Mouse (Mus musculus) naive thymus-derived CD4-positive, alpha-beta T cell, adult 2 months (primary cell): Measurements from ENCODE around the gene Kdm2b.

Source experiments
- DNase-seq: peaks from one replicate; pipeline ENCODE4 v3.0.0-alpha.2; 2011; ENCODE audit warnings: low read depth

Gene Kdm2b

GRCm38 (mm10) chr5:122832996-122833395 is 156.6 kb downstream of the Kdm2b start:
- no peak for DNase-seq

DNA sequence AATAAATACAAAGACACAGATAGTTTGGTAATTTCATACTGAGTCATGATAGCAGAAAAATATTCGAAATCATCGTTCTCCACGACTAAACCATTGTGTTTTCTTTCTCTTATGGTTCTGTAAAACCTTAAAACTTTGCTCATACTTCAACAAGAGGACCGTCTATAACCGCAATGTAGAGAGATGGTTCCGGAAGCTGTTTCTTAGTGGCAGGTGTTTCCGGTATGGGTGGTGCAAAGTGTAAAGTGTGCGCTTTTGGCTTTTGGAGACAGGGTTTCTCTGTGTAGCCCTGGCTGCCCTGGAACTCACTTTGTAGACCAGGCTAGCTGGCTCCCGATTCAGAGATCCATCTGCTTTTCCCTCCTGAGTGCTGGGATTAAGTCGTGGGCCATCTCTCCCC is 157.1 kb downstream of the Kdm2b start:
- DNase-seq, result peak; percentile 59

GRCm38 (mm10) chr5:122825099-122825498 is 164.5 kb downstream of the Kdm2b start:
- DNase-seq, result no peak

DNA sequence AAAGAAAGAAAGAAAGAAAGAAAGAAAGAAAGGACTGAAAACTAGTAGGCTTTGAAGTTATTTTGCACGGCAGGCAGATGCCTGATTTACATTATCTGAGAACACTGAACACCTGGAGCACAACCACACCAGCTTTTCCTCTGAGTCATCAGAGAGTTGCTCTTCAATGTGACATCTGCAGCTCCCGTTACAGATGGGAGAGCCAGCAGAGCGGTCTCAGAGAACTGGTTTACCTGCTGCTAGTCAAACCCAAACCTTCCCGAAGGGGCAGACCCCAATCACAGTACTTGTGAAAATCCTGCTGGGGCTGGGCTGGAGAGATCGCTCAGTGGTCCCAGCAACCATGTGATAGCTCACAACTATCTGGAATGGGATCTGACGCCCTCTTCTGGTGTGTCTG is 165.2 kb downstream of the Kdm2b start:
- DNase-seq, result no peak

- DNase-seq, result no peak
These were observed 165.6 kb downstream of the Kdm2b start for GRCm38 (mm10) chr5:122823976-122824375.

- DNase-seq, result no peak
These were observed 167.2 kb downstream of the Kdm2b start for GRCm38 (mm10) chr5:122822441-122822840.

DNA sequence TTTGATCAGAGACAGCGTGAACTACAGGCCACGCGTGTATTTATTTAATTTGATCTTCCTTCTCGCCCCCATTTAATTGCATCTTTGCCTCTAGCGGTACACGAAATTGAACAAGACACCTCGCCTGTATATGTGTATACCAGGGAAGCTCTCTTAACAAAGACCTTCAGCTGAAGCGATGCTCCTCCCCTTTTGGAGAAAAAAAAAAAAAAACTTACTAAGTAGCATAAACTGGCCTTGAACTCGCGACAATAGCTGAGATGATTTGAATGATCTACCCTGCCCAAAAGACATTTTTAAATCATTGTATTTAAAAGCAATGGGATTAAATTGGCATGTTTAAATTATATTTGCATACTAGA is 168.1 kb downstream of the Kdm2b start:
- DNase-seq, result no peak

DNA sequence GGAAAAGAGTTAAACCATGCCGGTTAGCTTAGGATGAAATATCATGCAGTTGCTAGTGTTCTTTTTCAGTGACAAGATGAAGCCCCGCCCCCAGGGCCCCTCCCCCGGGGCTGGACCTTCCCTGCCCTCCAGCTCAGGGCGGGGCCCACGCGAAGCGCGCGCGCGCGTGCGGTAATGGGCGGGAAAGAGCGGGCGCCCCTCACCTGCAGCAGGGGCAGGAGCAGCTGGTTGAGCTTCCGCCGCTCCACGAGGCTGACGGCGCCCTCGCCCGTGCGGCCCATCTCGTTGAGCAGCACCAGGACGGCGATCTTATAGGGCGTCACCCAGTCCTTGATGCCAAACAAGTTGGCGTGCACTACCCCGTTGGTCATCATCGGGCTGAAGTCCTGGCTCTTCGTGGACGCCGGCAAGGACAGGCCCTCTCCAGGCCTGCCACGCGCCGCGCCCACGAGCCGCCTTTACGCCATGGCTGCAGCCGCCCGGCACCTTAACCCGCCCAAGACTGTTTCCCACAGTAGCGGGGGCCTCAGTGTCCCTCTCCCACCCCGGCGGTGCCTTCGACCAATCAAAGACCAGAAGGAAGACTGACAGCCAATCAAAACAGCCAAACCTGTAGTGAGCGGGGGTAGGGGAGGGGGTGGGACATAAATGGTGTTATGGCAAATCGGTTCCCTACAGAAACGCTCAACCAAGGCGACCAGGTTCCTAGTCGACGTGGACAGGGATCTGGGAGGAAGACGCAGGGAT is 168.7 kb downstream of the Kdm2b start, which contains the start of gene Anapc5:
TSS of gene Anapc5 (minus strand) at position 563 of the 747 bp plus-strand sequence.
- DNase-seq, result peak; percentile 97
